Mouse (Mus musculus) thymus, postnatal 36 days (tissue): ENCODE measurements around the gene Snorc.
A peak's percentile ranks its signal among the peaks of the same experiment; 100 is the strongest.

Experiments
- DNase-seq, 2 experiments: peaks; one replicate each; pipeline ENCODE4 v3.0.0; 2022; ENCODE audit warnings: mixed read lengths in 2 of 2

Snorc gene

DNA sequence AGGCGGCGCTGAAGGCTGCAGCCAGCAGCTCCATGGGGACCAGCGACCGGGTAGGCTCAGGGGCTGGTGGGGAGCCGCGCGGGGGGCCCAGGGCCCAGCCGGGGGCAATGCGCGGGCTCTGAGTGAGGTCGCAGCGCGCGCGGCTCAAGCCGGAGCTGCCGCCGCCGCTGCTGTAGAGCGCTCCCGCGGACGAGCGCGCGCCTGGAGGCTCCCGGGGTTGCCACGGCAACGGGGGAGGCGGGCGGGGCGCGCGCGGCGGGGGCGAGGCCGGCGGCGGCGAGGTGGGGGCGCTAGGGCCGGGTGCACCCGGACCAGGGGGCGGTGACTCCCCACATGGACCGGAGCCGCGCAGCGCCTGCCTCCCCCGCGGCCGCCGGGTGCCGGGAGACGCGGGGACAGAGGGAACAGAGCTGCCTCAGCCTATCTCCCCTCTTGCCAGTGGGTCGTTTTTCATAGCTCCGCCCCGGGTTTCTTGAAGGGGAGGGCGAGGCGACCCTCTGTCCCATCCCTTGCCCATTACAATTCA is 40.2 kb downstream of the Snorc start:
- DNase-seq: peak; percentile 20 to 35

DNA sequence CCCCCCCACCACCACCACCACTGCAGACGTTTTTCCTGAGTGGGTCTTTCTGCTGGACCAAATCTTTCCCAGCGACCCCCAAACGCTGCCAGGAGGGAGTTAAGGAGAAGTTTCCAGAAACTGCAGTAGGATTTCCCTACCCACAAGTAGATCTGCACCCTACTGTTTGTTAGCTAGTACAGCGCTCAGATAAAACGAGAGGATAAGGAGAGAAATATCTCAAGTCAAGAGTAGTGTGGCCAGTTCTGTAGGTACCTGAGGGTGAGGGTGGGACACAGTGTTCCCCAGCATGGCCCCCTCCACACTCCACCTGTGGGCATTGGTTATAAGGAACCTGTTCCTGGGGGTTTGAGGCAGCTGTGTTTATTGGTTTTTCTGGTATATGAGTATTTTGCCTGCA is 40.8 kb downstream of the Snorc start:
- DNase-seq: no peak

DNA sequence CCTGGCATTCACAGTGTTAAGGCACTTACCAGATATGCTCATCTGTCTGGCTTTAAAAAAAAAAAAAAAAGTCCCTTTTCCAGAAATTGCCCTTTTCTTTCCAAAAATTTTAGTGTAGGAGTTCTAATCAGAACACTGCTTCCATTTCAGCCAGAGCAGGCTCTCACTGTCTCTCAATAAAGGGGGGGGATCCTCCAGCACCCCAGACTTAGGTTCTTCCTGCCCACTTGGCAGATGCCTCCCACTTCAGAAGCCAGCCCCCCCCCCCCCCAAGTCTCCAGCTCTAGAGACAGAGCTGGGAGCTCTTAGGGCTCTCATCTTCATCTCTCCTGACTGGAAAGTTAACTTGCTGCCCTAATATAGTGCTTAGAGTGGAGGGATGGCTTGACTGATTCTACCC is 50.4 kb downstream of the Snorc start:
- no peak for DNase-seq

DNA sequence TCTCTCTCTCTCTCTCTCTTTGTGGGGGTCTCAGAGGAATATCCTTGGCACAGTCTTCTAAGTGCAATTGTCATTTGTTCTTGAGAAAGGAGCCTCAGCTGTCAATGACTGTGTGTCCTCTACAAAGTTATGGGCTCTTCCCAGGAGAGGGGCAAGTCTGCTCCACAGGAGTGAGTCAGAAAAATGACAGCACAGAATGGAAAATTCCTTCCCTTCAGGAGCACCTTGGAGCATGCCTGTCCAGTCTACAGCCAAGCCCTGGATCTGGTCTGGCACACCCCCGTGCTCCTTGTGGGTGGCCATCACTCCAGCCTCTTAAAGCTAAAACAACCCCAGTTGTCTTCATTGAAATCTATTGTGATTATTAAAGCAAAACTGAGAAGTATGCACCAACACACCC is 51.5 kb downstream of the Snorc start:
- DNase-seq: no peak

DNA sequence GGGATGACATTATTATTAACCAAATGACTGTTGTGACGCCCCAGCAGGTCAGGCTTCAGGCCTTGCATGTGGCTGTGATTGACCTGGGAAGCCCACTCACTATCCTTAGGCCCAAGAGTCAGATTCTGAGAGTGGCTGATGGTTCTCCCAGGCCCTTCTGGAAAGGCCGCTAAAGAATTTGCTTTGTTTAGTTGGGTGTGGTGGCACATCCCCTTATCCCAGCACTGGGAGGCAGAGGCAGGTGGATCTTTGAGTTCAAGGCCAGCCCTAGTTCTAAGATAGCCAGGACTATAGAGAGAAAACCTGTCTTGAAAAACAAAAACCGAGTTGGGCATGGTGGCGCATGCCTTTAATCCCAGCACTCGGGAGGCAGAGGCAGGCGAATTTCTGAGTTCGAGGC is 55.0 kb downstream of the Snorc start:
- no peak for DNase-seq
